Mouse (Mus musculus) splenic B cell, adult 2 months (primary cell): ENCODE results near the gene Gm26920.
"Not testable (repeated sequence)": the region's sequence is repeated elsewhere in the genome, so short reads cannot be mapped to it uniquely, and the experiment has no call there.

ENCODE experiments used
- DNase-seq: peaks from one replicate; pipeline ENCODE4 v3.0.0-alpha.2; 2011; ENCODE audit warnings: low read depth, low spot score
- H3K27me3 ChIP-seq: 2 replicates; pipeline ENCODE4 v1.6.1; 2012; ENCODE audit warnings: mild to moderate bottlenecking, low read length, moderate library complexity, mixed read lengths; ENCODE audit not compliant: control insufficient read depth, poor library complexity, insufficient read depth, severe bottlenecking
- H3K36me3 ChIP-seq: 2 replicates; pipeline ENCODE4 v1.6.1; 2012; ENCODE audit warnings: mild to moderate bottlenecking, low read length, moderate library complexity, mixed read lengths; ENCODE audit not compliant: control insufficient read depth, poor library complexity, insufficient read depth, severe bottlenecking

Gm26920 gene

GRCm38 (mm10) chr7:30090092-30090969, at the start of gene Gm26920, which contains the start of gene Zfp566:
Gm26920 (minus strand) TSS chr7:30090410.
Zfp566 (minus strand) TSS chr7:30090527.
- H3K27me3 ChIP-seq: no peaks in the 10 kb centered on the region

DNA sequence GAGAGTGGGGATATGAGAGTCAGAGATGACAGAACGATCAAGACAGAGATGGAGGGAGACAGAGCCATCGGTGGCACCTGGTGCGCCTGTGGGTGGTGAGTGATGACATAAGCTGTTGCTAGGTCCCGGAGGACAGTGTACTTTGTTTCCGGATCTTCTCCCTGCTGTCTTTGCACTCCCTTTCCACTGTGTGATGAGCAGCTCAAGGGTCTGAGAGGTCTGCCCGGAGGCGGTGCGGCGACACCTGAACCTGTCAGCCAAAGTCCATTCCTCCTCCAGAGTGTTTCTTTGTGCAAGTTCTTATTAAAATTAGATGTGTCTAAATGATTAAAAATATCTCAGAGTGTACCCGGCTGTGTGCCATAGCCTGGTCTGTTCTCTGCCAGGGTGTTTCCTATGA, 46.6 kb upstream of the Gm26920 start:
- Histone ChIP-seq H3K36me3 (0 out of 2 replicates have a peak, but pooled peaks cover 4% of the 10 kb centered on the region), H3K27me3 (no peaks in the 10 kb centered on the region)
- DNase-seq: no peak

More at GRCm38 (mm10) chr7:30090092-30090969, at the start of gene Gm26920, which contains the start of gene Zfp566:
- DNase-seq: peak; percentile 98
- no peaks in the 10 kb centered on the region; the same call in 1 of the 2 replicates for H3K36me3 ChIP-seq

GRCm38 (mm10) chr7:30132396-30132795, 42.2 kb upstream of the Gm26920 start:
- H3K27me3 ChIP-seq: no peaks in the 10 kb centered on the region
- no peak for DNase-seq
- H3K36me3 ChIP-seq: peaks cover 14% of the 10 kb centered on the region

- Histone ChIP-seq H3K36me3 (peaks cover 17% of the 10 kb centered on the region), H3K27me3 (no peaks in the 10 kb centered on the region)
- no peak for DNase-seq
These were observed 39.7 kb upstream of the Gm26920 start for GRCm38 (mm10) chr7:30129900-30130299.

GRCm38 (mm10) chr7:30122188-30122530, 31.9 kb upstream of the Gm26920 start:
- no peaks in the 10 kb centered on the region for H3K27me3 ChIP-seq
- no peak for DNase-seq
- H3K36me3 ChIP-seq: peaks cover 2% of the 10 kb centered on the region; the same call in 1 of the 2 replicates

DNA sequence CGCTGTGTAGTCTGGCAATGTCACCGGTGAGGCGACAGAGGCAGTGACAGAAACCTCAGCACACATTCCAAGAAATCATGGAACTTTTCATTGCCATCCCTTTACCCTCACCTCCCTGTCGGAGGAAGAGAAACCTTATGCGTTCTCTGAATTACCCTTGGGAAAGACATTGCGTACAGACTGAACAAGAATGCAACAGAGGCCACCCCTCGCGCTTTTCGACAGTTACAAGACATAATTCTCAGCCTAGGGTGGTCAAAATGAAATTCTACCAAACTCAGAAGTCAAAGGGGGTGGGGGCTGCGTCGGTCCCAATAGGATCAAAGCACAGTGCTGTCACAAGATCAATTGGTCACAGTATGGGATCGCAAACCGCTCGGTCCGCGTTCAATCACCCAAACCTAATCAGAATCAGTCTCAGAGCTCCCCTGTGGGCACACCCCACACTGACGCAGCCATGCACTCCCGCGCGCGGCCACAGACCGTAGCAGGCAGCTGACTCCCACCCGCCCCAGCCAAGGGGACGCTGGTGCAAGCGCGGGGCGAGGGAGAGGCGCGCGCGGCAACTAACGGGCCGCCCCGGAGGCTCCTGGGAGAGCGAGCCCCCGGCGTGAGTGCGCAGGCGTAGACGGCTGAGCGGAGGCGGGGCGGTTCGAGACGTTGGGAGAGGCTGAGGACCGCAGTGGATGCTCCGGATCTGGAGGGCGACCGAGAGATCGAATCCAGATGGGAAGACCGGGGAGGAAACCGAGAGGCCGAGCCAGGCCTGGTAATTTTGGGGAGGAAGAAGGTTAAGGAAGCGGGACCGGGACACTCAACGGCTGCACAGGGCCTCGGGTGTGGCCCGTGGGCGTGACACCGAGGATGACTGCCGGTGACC, 31.3 kb upstream of the Gm26920 start, which contains the start of gene Zfp382:
TSS of gene Zfp382 (plus strand) at position 635 of the 880 bp plus-strand sequence.
- H3K27me3 ChIP-seq: no peaks in the 10 kb centered on the region
- peaks cover 2% of the 10 kb centered on the region; the same call in 1 of the 2 replicates for H3K36me3 ChIP-seq
- DNase-seq: peak; percentile 92

GRCm38 (mm10) chr7:30117935-30118334, 27.7 kb upstream of the Gm26920 start:
- H3K36me3 ChIP-seq, DNase-seq, H3K27me3 ChIP-seq: not testable (repeated sequence)

DNA sequence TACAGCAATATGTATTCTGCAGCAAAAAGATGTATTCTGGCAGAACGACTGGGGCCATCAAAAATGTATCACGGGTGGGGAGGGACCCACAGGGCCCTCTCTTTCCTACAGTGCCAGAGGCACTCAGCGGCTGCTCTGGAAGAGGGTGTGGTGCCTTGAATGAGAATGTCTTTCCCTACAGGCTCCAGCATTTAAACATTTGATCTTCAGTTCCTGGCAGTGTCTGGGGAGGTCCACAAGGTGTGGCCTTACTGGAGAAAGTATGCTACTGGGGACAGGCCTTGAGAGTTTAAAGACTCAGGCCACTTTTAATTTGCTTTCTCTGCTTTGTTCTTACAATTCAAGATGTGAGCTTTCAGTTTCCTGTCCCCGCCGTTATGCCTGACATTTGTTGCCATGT, 25.9 kb upstream of the Gm26920 start:
- no peaks in the 10 kb centered on the region for H3K36me3 ChIP-seq
- no peaks in the 10 kb centered on the region for H3K27me3 ChIP-seq
- DNase-seq: no peak

DNA sequence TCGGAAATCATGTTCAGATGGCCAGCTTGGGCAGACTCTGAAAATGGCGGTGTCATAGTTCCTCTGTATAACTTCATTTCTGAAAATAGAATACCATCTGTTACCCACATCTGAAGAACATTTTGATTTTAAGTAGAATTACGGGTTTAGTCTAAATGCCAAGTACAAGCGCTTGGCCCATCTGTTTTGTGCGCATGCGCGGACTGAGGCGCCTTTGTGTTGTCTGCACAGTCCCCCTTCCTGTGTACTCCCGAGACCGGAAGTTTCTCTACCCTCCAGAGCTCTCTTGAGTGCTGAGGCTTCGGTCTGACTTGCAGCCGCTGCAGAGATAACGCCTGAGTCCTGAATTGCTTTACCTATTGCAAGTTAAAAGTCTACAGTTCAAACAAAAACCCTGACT, 9.1 kb upstream of the Gm26920 start:
- DNase-seq: peak; percentile 51
- Histone ChIP-seq H3K36me3 (peaks cover 3% of the 10 kb centered on the region), H3K27me3 (no peaks in the 10 kb centered on the region)

GRCm38 (mm10) chr7:30095551-30096125, 5.4 kb upstream of the Gm26920 start:
- Histone ChIP-seq H3K27me3 (no peaks in the 10 kb centered on the region), H3K36me3 (peaks cover 2% of the 10 kb centered on the region; the same call in 1 of the 2 replicates)
- DNase-seq: peak; percentile 20

DNA sequence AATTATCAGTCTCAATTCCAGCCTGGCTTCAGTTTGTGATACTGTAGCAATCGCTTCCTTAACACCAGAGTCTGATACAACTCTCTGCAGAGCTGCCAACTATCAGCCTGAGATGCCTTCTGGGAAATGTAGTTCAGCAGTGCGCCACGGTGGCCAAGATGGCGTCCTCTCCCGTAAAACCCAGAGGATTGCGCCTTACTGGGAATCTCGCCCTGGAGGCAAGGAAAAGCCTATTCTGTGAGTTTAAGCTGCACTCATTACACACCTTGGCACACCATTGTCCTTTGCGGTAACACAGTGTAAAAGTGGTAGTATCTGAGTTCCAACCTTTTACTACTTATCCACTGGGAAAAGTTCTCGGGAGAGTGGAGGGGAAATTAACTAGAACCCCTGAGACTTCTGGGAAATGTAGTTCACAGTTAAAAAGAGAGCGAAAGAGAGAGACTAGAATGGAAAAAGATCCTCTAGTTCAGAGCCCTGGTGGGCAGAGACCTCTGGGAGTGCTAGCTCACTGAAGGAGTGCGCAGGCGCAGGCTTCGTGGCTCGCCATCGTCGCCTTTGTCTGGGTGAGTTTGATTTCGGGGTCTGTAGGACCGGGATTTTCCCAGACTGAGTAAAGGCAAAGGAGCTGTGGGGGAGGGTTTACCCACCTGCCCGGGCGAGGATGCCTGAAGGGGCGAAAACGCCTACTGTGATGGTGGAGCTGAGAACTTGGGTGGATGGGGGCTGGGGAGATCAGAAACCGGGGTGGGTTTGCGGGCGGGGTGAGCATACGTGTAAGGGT, 4.6 kb upstream of the Gm26920 start, which contains the start of gene Zfp260:
TSS of gene Zfp260 (plus strand) at position 132 of the 784 bp plus-strand sequence.
- Histone ChIP-seq H3K36me3 (no peaks in the 10 kb centered on the region; the same call in 1 of the 2 replicates), H3K27me3 (no peaks in the 10 kb centered on the region)
- peak; percentile 90 for DNase-seq

- no peaks in the 10 kb centered on the region; the same call in 1 of the 2 replicates for H3K36me3 ChIP-seq
- no peaks in the 10 kb centered on the region for H3K27me3 ChIP-seq
- DNase-seq: no peak
These were observed 3.8 kb upstream of the Gm26920 start for GRCm38 (mm10) chr7:30093918-30094415.

GRCm38 (mm10) chr7:30092666-30093065, 2.5 kb upstream of the Gm26920 start:
- no peaks in the 10 kb centered on the region; the same call in 1 of the 2 replicates for H3K36me3 ChIP-seq
- no peaks in the 10 kb centered on the region for H3K27me3 ChIP-seq
- no peak for DNase-seq
